Mouse (Mus musculus) kidney, postnatal 25 days (tissue): ENCODE data around the gene Serpine1.
"Not testable (repeated sequence)": the region's sequence is repeated elsewhere in the genome, so short reads cannot be mapped to it uniquely, and the experiment has no call there.

Experiments used
- DNase-seq, 2 experiments: peaks; one replicate each; pipeline ENCODE4 v3.0.0; 2021; ENCODE audit warnings: mixed read lengths in 2 of 2

Gene Serpine1

GRCm38 (mm10) chr5:137072079-137072960, at the start of gene Serpine1:
Serpine1 (minus strand) TSS chr5:137072268.
- DNase-seq = peak; percentile 87 to 96

- no peak for DNase-seq
Measured at GRCm38 (mm10) chr5:137121280-137121679, 49.2 kb upstream of the Serpine1 start.

GRCm38 (mm10) chr5:137118878-137119277, 46.8 kb upstream of the Serpine1 start:
- DNase-seq = no peak

GRCm38 (mm10) chr5:137117994-137118393, 45.9 kb upstream of the Serpine1 start:
- not testable (repeated sequence) for DNase-seq

GRCm38 (mm10) chr5:137116987-137117386, 44.9 kb upstream of the Serpine1 start:
- no peak for DNase-seq

GRCm38 (mm10) chr5:137115866-137116847, 44.1 kb upstream of the Serpine1 start, which contains the start of gene Trim56:
Trim56 (minus strand) TSS chr5:137116209.
- peak; percentile 85 to 92 for DNase-seq

GRCm38 (mm10) chr5:137114891-137115561, 43.0 kb upstream of the Serpine1 start:
- peak in 1 of 2 experiments; percentile 53 for DNase-seq

GRCm38 (mm10) chr5:137111542-137112408, 39.7 kb upstream of the Serpine1 start:
- DNase-seq = no peak

- DNase-seq = no peak
Measured at GRCm38 (mm10) chr5:137110863-137111262, 38.8 kb upstream of the Serpine1 start.

- peak; percentile 49 to 78 for DNase-seq
Measured at GRCm38 (mm10) chr5:137109941-137110593, 38.0 kb upstream of the Serpine1 start.

- no peak for DNase-seq
Measured at GRCm38 (mm10) chr5:137108111-137108510, 36.0 kb upstream of the Serpine1 start.

GRCm38 (mm10) chr5:137107670-137108069, 35.6 kb upstream of the Serpine1 start:
- DNase-seq = peak; percentile 72 to 85

- DNase-seq = peak; percentile 80 to 92
Measured at GRCm38 (mm10) chr5:137107024-137107423, 35.0 kb upstream of the Serpine1 start.

- DNase-seq = peak; percentile 58 to 61
Measured at GRCm38 (mm10) chr5:137106434-137106833, 34.4 kb upstream of the Serpine1 start.

GRCm38 (mm10) chr5:137103969-137104368, 31.9 kb upstream of the Serpine1 start:
- no peak for DNase-seq

- peak in 1 of 2 experiments; percentile 31 for DNase-seq
Measured at GRCm38 (mm10) chr5:137102575-137103522, 30.8 kb upstream of the Serpine1 start.

GRCm38 (mm10) chr5:137102078-137102477, 30.0 kb upstream of the Serpine1 start:
- DNase-seq = peak in 1 of 2 experiments; percentile 19

- no peak for DNase-seq
Measured at GRCm38 (mm10) chr5:137100660-137101059, 28.6 kb upstream of the Serpine1 start.

- DNase-seq = peak in 1 of 2 experiments; percentile 30
Measured at GRCm38 (mm10) chr5:137098418-137098817, 26.4 kb upstream of the Serpine1 start.

GRCm38 (mm10) chr5:137096037-137096436, 24.0 kb upstream of the Serpine1 start:
- DNase-seq = peak; percentile 73 to 85
